Mouse (Mus musculus): ENCODE measurements around the gene Mpp3. TPM values are rescaled to one million over a fixed set of nuclear protein-coding genes. Genes with fewer than 3 reads are reported as not detected.
A peak's percentile ranks its signal among the peaks of the same experiment; 100 is the strongest.

Gene Mpp3
- 3.8 and 6.3 TPM in 2 replicates for polyA plus RNA-seq (2011; ENCODE audit: insufficient read depth, insufficient read length, low read depth, missing spikeins)

GRCm38 (mm10) chr11:102028087-102028816, at the start of gene Mpp3:
TSS of gene Mpp3 (minus strand) at chr11:102028461.
- TF ChIP-seq POLR2A (IDR thresholded peaks at IDR 0.05; ENCODE audit: insufficient read depth, low read length) (no peak), CTCF (IDR thresholded peaks at IDR 0.05; ENCODE audit: low read depth, low read length) (no peak), EP300 (IDR thresholded peaks at IDR 0.05; ENCODE audit: insufficient read depth, low read depth, low read length) (no peak)
- H3K9me3 ChIP-seq (replicated peaks; ENCODE audit: control insufficient read depth, insufficient read depth, low read length, poor library complexity, severe bottlenecking), result no peaks in the 10 kb centered on the region
- peak within 1 kb of the TSS; percentile 80 for H3K4me3 ChIP-seq (ENCODE audit: low read depth, low read length)
- H3K36me3 ChIP-seq (ENCODE audit: control insufficient read depth, insufficient read depth, low read length, poor library complexity, severe bottlenecking), result no peaks in the 10 kb centered on the region
- H3K27me3 ChIP-seq (ENCODE audit: control insufficient read depth, insufficient read depth, low read length, poor library complexity, severe bottlenecking), result no peaks in the 10 kb centered on the region; the same call in 1 of the 2 replicates
- no peak within 1 kb of the TSS for H3K9ac ChIP-seq (ENCODE audit: low read depth, poor library complexity, severe bottlenecking)
- H3K27ac ChIP-seq (ENCODE audit: insufficient read depth, low read length), result no peak within 1 kb of the TSS
- H3K4me1 ChIP-seq (ENCODE audit: control insufficient read depth, insufficient read depth, low read length), result peaks cover 7% of the 10 kb centered on the region

GRCm38 (mm10) chr11:102073722-102074121, 45.5 kb upstream of the Mpp3 start:
- Histone ChIP-seq H3K4me3 (ENCODE audit: low read depth, low read length) (no peak overlapping the region), H3K27me3 (ENCODE audit: control insufficient read depth, insufficient read depth, low read length, poor library complexity, severe bottlenecking) (no peaks in the 10 kb centered on the region), H3K4me1 (ENCODE audit: control insufficient read depth, insufficient read depth, low read length) (peaks cover 3% of the 10 kb centered on the region), H3K9me3 (replicated peaks; ENCODE audit: control insufficient read depth, insufficient read depth, low read length, poor library complexity, severe bottlenecking) (no peaks in the 10 kb centered on the region), H3K9ac (ENCODE audit: low read depth, poor library complexity, severe bottlenecking) (no peak overlapping the region), H3K27ac (ENCODE audit: insufficient read depth, low read length) (no peak overlapping the region), H3K36me3 (ENCODE audit: control insufficient read depth, insufficient read depth, low read length, poor library complexity, severe bottlenecking) (no peaks in the 10 kb centered on the region)
- TF ChIP-seq EP300 (IDR thresholded peaks at IDR 0.05; ENCODE audit: insufficient read depth, low read depth, low read length) (no peak), CTCF (IDR thresholded peaks at IDR 0.05; ENCODE audit: low read depth, low read length) (no peak), POLR2A (IDR thresholded peaks at IDR 0.05; ENCODE audit: insufficient read depth, low read length) (no peak)

- Histone ChIP-seq H3K36me3 (ENCODE audit: control insufficient read depth, insufficient read depth, low read length, poor library complexity, severe bottlenecking) (no peaks in the 10 kb centered on the region), H3K4me1 (ENCODE audit: control insufficient read depth, insufficient read depth, low read length) (peaks cover 3% of the 10 kb centered on the region), H3K27ac (ENCODE audit: insufficient read depth, low read length) (no peak overlapping the region), H3K9ac (ENCODE audit: low read depth, poor library complexity, severe bottlenecking) (no peak overlapping the region), H3K4me3 (ENCODE audit: low read depth, low read length) (no peak overlapping the region), H3K27me3 (ENCODE audit: control insufficient read depth, insufficient read depth, low read length, poor library complexity, severe bottlenecking) (no peaks in the 10 kb centered on the region), H3K9me3 (replicated peaks; ENCODE audit: control insufficient read depth, insufficient read depth, low read length, poor library complexity, severe bottlenecking) (no peaks in the 10 kb centered on the region)
- TF ChIP-seq CTCF (IDR thresholded peaks at IDR 0.05; ENCODE audit: low read depth, low read length) (no peak), POLR2A (IDR thresholded peaks at IDR 0.05; ENCODE audit: insufficient read depth, low read length) (no peak), EP300 (IDR thresholded peaks at IDR 0.05; ENCODE audit: insufficient read depth, low read depth, low read length) (no peak)
Observed at GRCm38 (mm10) chr11:102072729-102073128, 44.5 kb upstream of the Mpp3 start.

DNA sequence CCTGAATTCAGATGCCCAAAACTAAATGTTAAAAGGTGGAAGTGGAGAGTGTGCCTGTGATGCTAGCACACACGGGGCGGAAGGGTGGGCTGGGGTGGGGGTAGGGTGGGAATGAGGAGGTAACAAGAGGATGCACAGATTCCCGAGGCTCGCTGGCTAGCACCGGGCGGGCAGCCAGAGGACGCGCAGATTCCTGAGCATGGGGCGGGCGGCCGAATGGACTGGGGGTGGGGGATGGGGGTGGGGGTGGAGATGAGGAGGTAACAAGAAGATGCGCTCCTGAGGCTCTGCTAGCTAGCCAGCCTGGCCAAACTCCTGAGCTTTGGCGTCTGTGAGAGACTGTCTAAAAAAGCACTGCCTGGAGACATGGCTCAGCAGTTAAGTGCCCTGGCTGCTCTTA, 42.2 kb upstream of the Mpp3 start:
- no peaks in the 10 kb centered on the region for H3K9me3 ChIP-seq (replicated peaks; ENCODE audit: control insufficient read depth, insufficient read depth, low read length, poor library complexity, severe bottlenecking)
- no peak for TF ChIP-seq POLR2A (IDR thresholded peaks at IDR 0.05; ENCODE audit: insufficient read depth, low read length)
- no peak for TF ChIP-seq CTCF (IDR thresholded peaks at IDR 0.05; ENCODE audit: low read depth, low read length)
- TF ChIP-seq EP300 (IDR thresholded peaks at IDR 0.05; ENCODE audit: insufficient read depth, low read depth, low read length), result no peak
- no peak overlapping the region for H3K9ac ChIP-seq (ENCODE audit: low read depth, poor library complexity, severe bottlenecking)
- H3K4me3 ChIP-seq (ENCODE audit: low read depth, low read length), result no peak overlapping the region
- H3K27ac ChIP-seq (ENCODE audit: insufficient read depth, low read length), result no peak overlapping the region
- H3K27me3 ChIP-seq (ENCODE audit: control insufficient read depth, insufficient read depth, low read length, poor library complexity, severe bottlenecking), result no peaks in the 10 kb centered on the region
- peaks cover 3% of the 10 kb centered on the region for H3K4me1 ChIP-seq (ENCODE audit: control insufficient read depth, insufficient read depth, low read length)
- H3K36me3 ChIP-seq (ENCODE audit: control insufficient read depth, insufficient read depth, low read length, poor library complexity, severe bottlenecking), result no peaks in the 10 kb centered on the region

GRCm38 (mm10) chr11:102069633-102070032, 41.4 kb upstream of the Mpp3 start:
- Histone ChIP-seq H3K27me3 (ENCODE audit: control insufficient read depth, insufficient read depth, low read length, poor library complexity, severe bottlenecking) (no peaks in the 10 kb centered on the region), H3K9me3 (replicated peaks; ENCODE audit: control insufficient read depth, insufficient read depth, low read length, poor library complexity, severe bottlenecking) (no peaks in the 10 kb centered on the region), H3K36me3 (ENCODE audit: control insufficient read depth, insufficient read depth, low read length, poor library complexity, severe bottlenecking) (no peaks in the 10 kb centered on the region), H3K4me1 (ENCODE audit: control insufficient read depth, insufficient read depth, low read length) (peaks cover 3% of the 10 kb centered on the region), H3K9ac (ENCODE audit: low read depth, poor library complexity, severe bottlenecking) (no peak overlapping the region), H3K27ac (ENCODE audit: insufficient read depth, low read length) (no peak overlapping the region), H3K4me3 (ENCODE audit: low read depth, low read length) (no peak overlapping the region)
- TF ChIP-seq CTCF (IDR thresholded peaks at IDR 0.05; ENCODE audit: low read depth, low read length) (no peak), EP300 (IDR thresholded peaks at IDR 0.05; ENCODE audit: insufficient read depth, low read depth, low read length) (no peak), POLR2A (IDR thresholded peaks at IDR 0.05; ENCODE audit: insufficient read depth, low read length) (no peak)

DNA sequence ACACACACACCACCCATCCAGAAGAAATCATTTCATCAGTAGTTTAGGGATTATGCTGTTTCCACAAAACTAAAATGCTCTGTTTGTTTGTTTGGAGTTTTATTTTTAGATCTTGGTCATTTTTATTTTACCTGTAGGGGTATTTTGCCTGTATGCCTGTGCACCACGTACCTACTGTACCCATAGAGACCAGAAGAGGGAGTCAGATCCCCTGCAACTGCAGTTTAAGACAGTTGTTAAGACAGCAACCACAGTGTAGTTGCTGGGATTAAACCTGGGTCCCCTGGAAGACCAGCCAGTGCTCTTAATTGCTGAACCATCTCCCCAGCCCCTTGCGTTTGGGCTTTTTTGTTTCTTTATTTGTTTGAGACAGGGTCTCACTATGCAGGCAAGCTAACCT, 40.7 kb upstream of the Mpp3 start:
- peaks cover 3% of the 10 kb centered on the region for H3K4me1 ChIP-seq (ENCODE audit: control insufficient read depth, insufficient read depth, low read length)
- TF ChIP-seq EP300 (IDR thresholded peaks at IDR 0.05; ENCODE audit: insufficient read depth, low read depth, low read length) (no peak), CTCF (IDR thresholded peaks at IDR 0.05; ENCODE audit: low read depth, low read length) (peak; percentile 10)
- H3K9ac ChIP-seq (ENCODE audit: low read depth, poor library complexity, severe bottlenecking), result no peak overlapping the region

More for the DNA sequence above, 40.7 kb upstream of the Mpp3 start:
- H3K27ac ChIP-seq (ENCODE audit: insufficient read depth, low read length), result no peak overlapping the region
- no peaks in the 10 kb centered on the region for H3K36me3 ChIP-seq (ENCODE audit: control insufficient read depth, insufficient read depth, low read length, poor library complexity, severe bottlenecking)
- H3K4me3 ChIP-seq (ENCODE audit: low read depth, low read length), result no peak overlapping the region
- no peaks in the 10 kb centered on the region for H3K27me3 ChIP-seq (ENCODE audit: control insufficient read depth, insufficient read depth, low read length, poor library complexity, severe bottlenecking)
- H3K9me3 ChIP-seq (replicated peaks; ENCODE audit: control insufficient read depth, insufficient read depth, low read length, poor library complexity, severe bottlenecking), result no peaks in the 10 kb centered on the region
